20 mouse cellular contexts compared by ENCODE assay signal in genomic region chr12:112539466-112539965, GRCm38 (mm10). TPM values are rescaled to one million over a fixed set of nuclear protein-coding genes. Genes with fewer than 3 reads are reported as not detected.
DNase-seq lines count a peak whose midpoint lies in the region; TF ChIP-seq lines count a peak whose summit lies in the region.
"Had no signal": no experiment of that assay in that cellular context is flagged by ENCODE, and none has a peak within 500 bp of the region (broad histone marks: within the 10 kb centered on the region; RNA-seq: fewer than 3 reads in every experiment).

No protein-coding gene starts in this region.

- no peaks in the 10 kb centered on the region for H3K9me3 ChIP-seq in ES-E14 (ENCODE audit: control insufficient read depth, insufficient read depth, low read depth, low read length)
- no peaks in the 10 kb centered on the region for H3K9me3 ChIP-seq in heart, embryonic 10.5 days
- H3K9me3 ChIP-seq: embryonic facial prominence, embryonic 10.5 days; embryonic facial prominence, embryonic 12.5 days; forebrain, embryonic 12.5 days had no signal

- H3K27ac ChIP-seq in ES-E14 (ENCODE audit: insufficient read depth, low read depth, low read length, poor library complexity, severe bottlenecking), result no peak overlapping the region
- H3K27ac ChIP-seq in heart, embryonic 10.5 days, result no peak overlapping the region
- H3K27ac ChIP-seq: embryonic facial prominence, embryonic 10.5 days; embryonic facial prominence, embryonic 12.5 days had no signal

- H3K27me3 ChIP-seq in heart, embryonic 10.5 days (ENCODE audit: insufficient read depth, poor library complexity, severe bottlenecking), result peaks cover 20% of the 10 kb centered on the region
- H3K27me3 ChIP-seq: embryonic facial prominence, embryonic 12.5 days; Patski had no signal

- peak; percentile 79 for DNase-seq in ES-CJ7 (ENCODE audit: low read depth, low spot score)
- DNase-seq in ES-E14 (ENCODE audit: low read depth, low spot score), result no peak
- peak; percentile 65 for DNase-seq in R1 (ENCODE audit: low read depth, low spot score)
- no peak for DNase-seq in heart, embryonic 10.5 days (ENCODE audit: low spot score)
- no peak for DNase-seq in left cerebral cortex, adult 11 months (ENCODE audit: low spot score)
- no peak for DNase-seq in thymus, postnatal 4 days
- DNase-seq: adrenal gland, adult 8-10 months; adrenal gland, postnatal 14 days; adrenal gland, postnatal 36 days; cerebellum, adult 11-12 months; cerebellum, adult 2 months; cerebellum, adult 9-10 months; cerebellum, postnatal 10 days; cerebellum, postnatal 25 days had no signal

- H3K36me3 ChIP-seq in ES-E14 (ENCODE audit: control insufficient read depth, insufficient read depth, low read length, poor library complexity, severe bottlenecking), result no peaks in the 10 kb centered on the region
- no peaks in the 10 kb centered on the region for H3K36me3 ChIP-seq in heart, embryonic 10.5 days
- H3K36me3 ChIP-seq: embryonic facial prominence, embryonic 10.5 days; embryonic facial prominence, embryonic 12.5 days; forebrain, embryonic 12.5 days had no signal

- in situ Hi-C loops in ES-E14 (cut with MboI; ENCODE audit: low sequenced_read_pairs in 2 of 2, unreplicated experiment in 2 of 2), result loop anchor here in 1 of 2 experiments (25.0 kb wide), 1 partner anchor 402 kb away; the partner anchor contains the start of gene Kif26a

- H3K4me1 ChIP-seq in ES-E14 (ENCODE audit: control insufficient read depth in 2 of 2, insufficient read depth in 2 of 2, low read length in 2 of 2, poor library complexity in 1 of 2), result peaks cover 4 to 28% of the 10 kb centered on the region in 2 experiments; a peak in 3 of 4 replicates
- peaks cover 46% of the 10 kb centered on the region for H3K4me1 ChIP-seq in heart, embryonic 10.5 days

- H3K9ac ChIP-seq in ES-E14 (ENCODE audit: insufficient read depth, low read depth, low read length, poor library complexity, severe bottlenecking), result no peak overlapping the region
- H3K9ac ChIP-seq: embryonic facial prominence, embryonic 12.5 days; forebrain, embryonic 12.5 days had no signal

- H3K4me3 ChIP-seq in ES-E14 (ENCODE audit: insufficient read depth in 1 of 2, low read depth in 1 of 2, low read length in 2 of 2, poor library complexity in 1 of 2, severe bottlenecking in 1 of 2), result no peak overlapping the region
- H3K4me3 ChIP-seq in heart, embryonic 10.5 days, result no peak overlapping the region
- H3K4me3 ChIP-seq: embryonic facial prominence, embryonic 10.5 days; embryonic facial prominence, embryonic 12.5 days; forebrain, embryonic 12.5 days had no signal

- 85% methylated on average over 7 of the region's 7 CpGs for WGBS in heart, embryonic 10.5 days

TF ChIP-seq in ES-E14, 5 proteins besides CTCF, POLR2A, EP300 and RAD21:
- TF ChIP-seq ZNF384 (IDR thresholded peaks at IDR 0.05; ENCODE audit: low read depth, low read length) (peak; percentile 95), HCFC1 (IDR thresholded peaks at IDR 0.05; ENCODE audit: borderline replicate concordance, insufficient read depth, low read length) (no peak)

RNA-seq across cellular contexts. Expression of gene Tmem179, which starts 23.0 kb away (rescaled TPM):
- total RNA-seq in ES-E14 (2012; rRNA removed), result 3.1 and 3.5 TPM in 2 replicates
- polyA plus RNA-seq in heart, embryonic 10.5 days (2016; fragmentation: Nextera tagmentation; extraction: Ambion mirVana), result 1.2 and 1.5 TPM in 2 replicates
- polyA plus RNA-seq: activated CD4-positive, CD25-positive, alpha-beta regulatory T cell, adult 4 months had no signal

RNA-seq across cellular contexts. Expression of gene Inf2, which starts 49.1 kb away (rescaled TPM):
- 17.8 and 21.0 TPM in 2 replicates for total RNA-seq in ES-E14 (2012; rRNA removed)
- polyA plus RNA-seq in heart, embryonic 10.5 days (2016; fragmentation: Nextera tagmentation; extraction: Ambion mirVana), result 3.5 and 5.6 TPM in 2 replicates

RNA-seq across cellular contexts. Expression of gene A530016L24Rik, which starts 50.3 kb away (rescaled TPM):
- not detected in 2 replicates for total RNA-seq in ES-E14 (2012; rRNA removed)
- polyA plus RNA-seq in heart, embryonic 10.5 days (2016; fragmentation: Nextera tagmentation; extraction: Ambion mirVana), result 5.6 and 12.4 TPM in 2 replicates
- polyA plus RNA-seq: activated CD4-positive, CD25-positive, alpha-beta regulatory T cell, adult 4 months; cortical plate, adult 2 months; embryonic facial prominence, embryonic 10.5 days; embryonic facial prominence, embryonic 12.5 days; forebrain, embryonic 12.5 days had no signal

Comparison
In these comparisons a context has a peak if more than half of its experiments do, and no peak if none do; other contexts are left out.
1. DNase-seq: peak in ES-CJ7 (single experiment) and R1 (single experiment); none in ES-E14 (single experiment), heart, embryonic 10.5 days (single experiment), left cerebral cortex, adult 11 months (single experiment) and thymus, postnatal 4 days (single experiment).